Mouse (Mus musculus): ENCODE measurements around the gene Cysrt1.

GRCm38 (mm10) chr2:25230581-25230980 is 11.7 kb downstream of the Cysrt1 start:
- TF ChIP-seq POLR2A (IDR thresholded peaks at IDR 0.05; ENCODE audit: borderline replicate concordance, extremely low read depth, low read depth, low read length) (no peak), CTCF (IDR thresholded peaks at IDR 0.05; ENCODE audit: insufficient read depth, low read length) (no peak)

Data from lung, adult 2 months (tissue).